Mouse (Mus musculus) lung, postnatal 0 days (tissue): ENCODE data around the gene Pth1r. TPM values are rescaled to one million over a fixed set of nuclear protein-coding genes. Genes with fewer than 3 reads are reported as not detected.

ENCODE experiments used
- ATAC-seq: fragments of 200-750 bp; cut with Nextera tagmentation; 2 replicates; pipeline ENCODE4 v1.8.0; 2017; ENCODE audit warnings: moderate library complexity
- DNase-seq: peaks from one replicate; pipeline ENCODE4 v3.0.0-alpha.2; 2016; ENCODE audit warnings: low spot score
- H3K27ac ChIP-seq: fragments of 300-500 bp; sonication (generic); 2 replicates; pipeline ENCODE4 v1.5.1; 2014; ENCODE audit warnings: antibody characterized with exemption, mild to moderate bottlenecking, low read length, mixed read lengths
- H3K27me3 ChIP-seq: fragments of 300-500 bp; sonication (generic); replicated peaks from 2 replicates; pipeline ENCODE4 v1.6.1; 2014; ENCODE audit warnings: low read length, mixed read lengths; ENCODE audit not compliant: insufficient read depth
- H3K36me3 ChIP-seq: fragments of 300-500 bp; sonication (generic); 2 replicates; pipeline ENCODE4 v1.6.1; 2014; ENCODE audit warnings: low read length, mixed read lengths; ENCODE audit not compliant: insufficient read depth
- H3K4me1 ChIP-seq: fragments of 300-500 bp; sonication (generic); 2 replicates; pipeline ENCODE4 v1.6.1; 2014; ENCODE audit warnings: antibody characterized with exemption, low read depth, low read length, mixed read lengths; ENCODE audit not compliant: insufficient read depth
- H3K4me2 ChIP-seq: fragments of 300-500 bp; sonication (generic); replicated peaks from 2 replicates; pipeline ENCODE4 v1.6.1; 2014; ENCODE audit warnings: low read depth, mild to moderate bottlenecking, low read length, moderate library complexity, mixed read lengths
- H3K4me3 ChIP-seq: fragments of 300-500 bp; sonication (generic); 2 replicates; pipeline ENCODE4 v1.5.1; 2014; ENCODE audit warnings: low read depth, low read length
- H3K9ac ChIP-seq: fragments of 300-500 bp; sonication (generic); replicated peaks from 2 replicates; pipeline ENCODE4 v1.6.1; 2014; ENCODE audit warnings: low read depth, mild to moderate bottlenecking
- H3K9me3 ChIP-seq: fragments of 300-500 bp; sonication (generic); 2 replicates; pipeline ENCODE4 v1.6.1; 2016; ENCODE audit warnings: low read length, mixed read lengths
- CTCF ChIP-seq: IDR thresholded peaks from 2 replicates; pipeline ENCODE4 v1.5.1; 2016; ENCODE audit warnings: antibody characterized with exemption, mild to moderate bottlenecking
- EP300 ChIP-seq: IDR thresholded peaks from 2 replicates; pipeline ENCODE4 v1.6.1; 2016; ENCODE audit warnings: antibody characterized with exemption, mild to moderate bottlenecking, control low read depth
- WGBS: fragments of 180-500 bp; shearing (Covaris S2); extraction: QIAGEN DNeasy Blood & Tissue Kit; methylation state at CpG from one replicate; pipeline ENCODE4 v1.1.7; 2014; 5-methylcytosine and 5-hydroxymethylcytosine counted together
- polyA plus RNA-seq: library from polyadenylated mRNA; unstranded; fragments of >200 nt; fragmentation: Nextera tagmentation; extraction: Ambion mirVana; gene quantifications from 2 replicates; pipeline ENCODE4 v1.2.1, GENCODE M21; 2015

The Pth1r gene
- polyA plus RNA-seq, 1 experiment from 2014 or later = 19.4 TPM

- Histone ChIP-seq H3K4me3 (no peak overlapping the region), H3K36me3 (no peaks in the 10 kb centered on the region), H3K9ac (no peak overlapping the region), H3K9me3 (no peaks in the 10 kb centered on the region), H3K27me3 (peaks cover 31% of the 10 kb centered on the region), H3K27ac (no peak overlapping the region), H3K4me1 (peaks cover 3% of the 10 kb centered on the region; the same call in 1 of the 2 replicates), H3K4me2 (no peak overlapping the region)
- 15% methylated on average over 1 of the region's 1 CpGs for WGBS
- DNase-seq = no peak
- no peak for ATAC-seq
- peak; percentile 55 for TF ChIP-seq CTCF
- no peak for TF ChIP-seq EP300
These were observed 8.9 kb downstream of the Pth1r start for GRCm38 (mm10) chr9:110738054-110738453.

- H3K4me1 ChIP-seq = peaks cover 6% of the 10 kb centered on the region; the same call in 1 of the 2 replicates
- WGBS = 39% methylated on average over 9 of the region's 9 CpGs
- H3K27ac ChIP-seq = no peak overlapping the region
These were observed 10.6 kb downstream of the Pth1r start for GRCm38 (mm10) chr9:110736362-110736761.

GRCm38 (mm10) chr9:110734154-110734553 lies 12.8 kb downstream of the Pth1r start:
- Histone ChIP-seq H3K36me3 (no peaks in the 10 kb centered on the region), H3K27me3 (0 out of 2 replicates have a peak, but pooled peaks cover 14% of the 10 kb centered on the region), H3K4me1 (peaks cover 6% of the 10 kb centered on the region; the same call in 1 of the 2 replicates), H3K9me3 (no peaks in the 10 kb centered on the region), H3K4me2 (no peak overlapping the region), H3K27ac (no peak overlapping the region), H3K9ac (no peak overlapping the region), H3K4me3 (no peak overlapping the region)
- ATAC-seq (no peak), DNase-seq (no peak)
- TF ChIP-seq EP300 = no peak
- no peak for TF ChIP-seq CTCF
- 70% methylated on average over 7 of the region's 7 CpGs for WGBS

More at GRCm38 (mm10) chr9:110736362-110736761, 10.6 kb downstream of the Pth1r start:
- Histone ChIP-seq H3K4me2 (no peak overlapping the region), H3K27me3 (0 out of 2 replicates have a peak, but pooled peaks cover 17% of the 10 kb centered on the region), H3K4me3 (no peak overlapping the region), H3K36me3 (no peaks in the 10 kb centered on the region), H3K9ac (no peak overlapping the region), H3K9me3 (no peaks in the 10 kb centered on the region)
- DNase-seq = no peak
- no peak for TF ChIP-seq EP300
- TF ChIP-seq CTCF = no peak
- no peak for ATAC-seq

GRCm38 (mm10) chr9:110733102-110733501 lies 13.8 kb downstream of the Pth1r start:
- TF ChIP-seq EP300 (no peak), CTCF (no peak)
- WGBS = 5% methylated on average over 8 of the region's 8 CpGs
- H3K4me1 ChIP-seq = peaks cover 6% of the 10 kb centered on the region; the same call in 1 of the 2 replicates
- no peaks in the 10 kb centered on the region for H3K36me3 ChIP-seq
- no peak overlapping the region for H3K9ac ChIP-seq
- peak overlapping the region; percentile 63 for H3K4me2 ChIP-seq
- no peaks in the 10 kb centered on the region for H3K9me3 ChIP-seq
- H3K4me3 ChIP-seq = peak overlapping the region; percentile 29
- peak overlapping the region; percentile 54 for H3K27ac ChIP-seq
- 0 out of 2 replicates have a peak, but pooled peaks cover 13% of the 10 kb centered on the region for H3K27me3 ChIP-seq
- no peak for ATAC-seq
- DNase-seq = no peak

- no peak for TF ChIP-seq EP300
- TF ChIP-seq CTCF = no peak
- Histone ChIP-seq H3K4me1 (peaks cover 6% of the 10 kb centered on the region; the same call in 1 of the 2 replicates), H3K36me3 (no peaks in the 10 kb centered on the region), H3K9me3 (no peaks in the 10 kb centered on the region), H3K27me3 (0 out of 2 replicates have a peak, but pooled peaks cover 13% of the 10 kb centered on the region), H3K4me3 (peak overlapping the region; percentile 29), H3K27ac (peak overlapping the region; percentile 54; the same call in 1 of the 2 replicates), H3K4me2 (peak overlapping the region; percentile 63), H3K9ac (no peak overlapping the region)
- 1% methylated on average over 26 of the region's 26 CpGs for WGBS
- ATAC-seq (peak; percentile 98), DNase-seq (peak; percentile 96)
These were observed 14.3 kb downstream of the Pth1r start for GRCm38 (mm10) chr9:110732623-110733022.

GRCm38 (mm10) chr9:110731859-110732258 lies 15.1 kb downstream of the Pth1r start:
- ATAC-seq = no peak
- H3K27me3 ChIP-seq = 0 out of 2 replicates have a peak, but pooled peaks cover 13% of the 10 kb centered on the region
- no peak overlapping the region for H3K27ac ChIP-seq
- no peak overlapping the region for H3K4me2 ChIP-seq
- no peak overlapping the region for H3K4me3 ChIP-seq
- no peaks in the 10 kb centered on the region for H3K36me3 ChIP-seq
- no peak for DNase-seq
- H3K9ac ChIP-seq = no peak overlapping the region
- H3K4me1 ChIP-seq = peaks cover 6% of the 10 kb centered on the region; the same call in 1 of the 2 replicates
- no peak for TF ChIP-seq EP300
- TF ChIP-seq CTCF = no peak
- H3K9me3 ChIP-seq = no peaks in the 10 kb centered on the region
- 67% methylated on average over 4 of the region's 4 CpGs for WGBS
